Mouse (Mus musculus) layer of hippocampus, adult 9-11 months (tissue): Measurements from ENCODE around the gene Keap1.
A peak's percentile ranks its signal among the peaks of the same experiment; 100 is the strongest.
"Not testable (repeated sequence)": the region's sequence is repeated elsewhere in the genome, so short reads cannot be mapped to it uniquely, and the experiment has no call there.

ENCODE experiments used
- DNase-seq: peaks from one replicate; pipeline ENCODE4 v3.0.0; 2022

Keap1 gene

DNA sequence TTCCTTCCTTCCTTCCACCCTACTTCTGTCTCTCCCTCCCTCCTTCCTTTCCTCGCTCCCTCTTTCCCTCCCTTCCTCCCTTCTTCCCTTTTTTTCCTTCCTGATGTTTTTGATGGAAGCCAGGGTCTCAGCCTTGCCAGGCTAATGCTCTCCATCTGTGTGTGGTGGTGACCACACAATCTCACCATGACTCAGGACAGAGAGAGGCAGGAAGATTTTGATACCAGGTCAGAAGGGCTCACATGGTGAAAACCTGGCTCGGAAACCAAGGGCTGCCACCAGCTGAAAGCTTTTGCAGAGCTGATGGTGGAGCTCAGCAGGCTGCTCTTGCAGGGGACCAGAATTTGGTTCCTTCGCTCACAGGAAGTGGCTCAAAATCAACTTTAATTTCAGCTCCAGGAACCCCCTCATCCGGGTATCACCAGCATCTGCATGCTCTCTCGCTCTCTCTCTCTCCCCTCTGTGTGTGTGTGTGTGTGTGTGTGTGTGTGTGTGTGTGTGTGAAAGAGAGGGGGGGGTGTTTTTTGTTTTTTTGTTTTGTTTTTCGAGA lies 21.4 kb upstream of the Keap1 start:
- no peak for DNase-seq

DNA sequence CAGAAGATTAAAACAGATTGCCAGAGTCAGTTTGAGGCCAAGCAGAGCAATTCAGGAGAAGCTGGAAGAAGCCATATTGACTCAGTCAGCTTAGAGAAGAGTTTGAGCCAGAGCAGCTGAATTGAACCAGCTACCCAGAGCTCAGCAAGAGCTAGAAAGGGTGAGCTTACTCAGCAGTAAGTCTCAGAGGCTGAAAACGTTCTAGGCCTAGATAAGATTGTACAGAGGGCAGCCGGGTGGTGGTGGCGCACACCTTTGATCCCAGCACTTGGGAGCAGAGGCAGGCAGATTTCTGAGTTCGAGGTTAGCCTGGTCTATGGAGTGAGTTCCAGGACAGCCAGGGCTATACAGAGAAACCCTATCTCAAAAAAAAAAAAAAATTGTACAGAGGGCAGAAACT lies 17.2 kb upstream of the Keap1 start:
- DNase-seq, result not testable (repeated sequence)

DNA sequence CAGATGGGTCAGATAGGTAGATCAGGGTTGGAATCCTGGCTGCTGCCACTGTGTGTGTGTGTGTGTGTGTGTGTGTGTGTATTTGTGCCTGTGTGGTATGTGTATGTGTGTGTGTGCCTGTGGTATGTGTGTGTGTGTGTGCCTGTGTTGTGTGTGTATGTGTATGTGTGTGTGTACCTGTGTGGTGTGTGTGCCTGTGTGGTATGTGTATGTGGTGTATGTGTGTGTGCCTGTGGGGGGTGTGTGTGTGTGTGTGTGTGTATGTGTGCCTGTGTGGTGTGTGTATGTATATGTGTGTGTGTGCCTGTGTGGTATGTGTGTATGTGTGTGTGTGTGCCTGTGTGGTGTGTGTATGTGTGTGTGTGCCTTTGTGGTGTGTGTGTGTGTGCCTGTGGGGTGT lies 15.5 kb upstream of the Keap1 start:
- DNase-seq, result no peak

DNA sequence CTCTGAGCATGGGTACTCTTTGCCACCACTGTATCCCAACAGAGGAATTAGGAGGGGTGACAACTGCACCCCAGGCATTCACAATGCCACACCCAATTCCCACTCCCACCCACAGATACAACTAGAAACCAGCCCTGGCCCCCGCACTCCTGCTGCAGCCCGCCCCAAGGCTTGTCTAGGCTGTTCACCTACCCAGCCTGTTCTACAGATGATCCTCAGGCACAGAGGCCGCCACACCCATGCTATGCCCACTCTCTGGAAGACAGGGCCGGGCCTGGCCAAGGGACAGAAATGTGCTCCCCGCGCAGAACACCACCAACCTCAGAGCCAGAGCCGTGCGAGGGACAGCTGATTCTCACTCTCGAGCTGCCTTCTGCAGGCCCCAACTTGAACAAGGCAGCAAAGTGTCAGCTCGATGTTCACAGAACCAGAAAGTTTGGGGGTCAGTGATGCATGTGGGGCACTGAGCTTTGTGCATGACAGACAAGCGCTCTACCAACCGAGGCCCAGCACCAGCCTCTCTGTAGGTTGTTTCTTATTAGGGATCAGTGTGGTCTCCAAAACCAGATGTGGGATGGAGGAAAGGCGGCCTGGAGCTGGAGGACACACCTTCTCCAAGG lies 12.1 kb upstream of the Keap1 start:
- no peak for DNase-seq

DNA sequence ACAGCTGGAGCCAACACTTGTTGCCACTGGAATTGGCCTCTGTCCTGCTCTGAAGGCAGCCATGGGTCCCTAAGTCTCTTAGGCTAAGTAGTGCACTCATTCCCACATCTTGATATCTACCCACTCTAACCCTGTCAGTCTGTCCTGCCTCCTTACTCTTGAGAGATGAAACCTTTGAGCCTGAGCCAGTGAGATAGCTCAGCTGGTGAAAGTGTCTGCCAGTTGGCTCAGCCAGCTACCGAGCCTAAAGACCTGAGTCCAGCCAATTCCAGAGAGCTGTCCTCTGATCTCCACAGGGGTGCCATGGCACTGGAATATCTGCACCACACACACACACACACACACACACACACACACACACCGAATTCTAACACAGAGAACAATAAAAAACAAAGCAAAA lies 11.3 kb upstream of the Keap1 start:
- DNase-seq, result no peak

- no peak for DNase-seq
Measured at GRCm38 (mm10) chr9:21249629-21250508, 10.7 kb upstream of the Keap1 start.

DNA sequence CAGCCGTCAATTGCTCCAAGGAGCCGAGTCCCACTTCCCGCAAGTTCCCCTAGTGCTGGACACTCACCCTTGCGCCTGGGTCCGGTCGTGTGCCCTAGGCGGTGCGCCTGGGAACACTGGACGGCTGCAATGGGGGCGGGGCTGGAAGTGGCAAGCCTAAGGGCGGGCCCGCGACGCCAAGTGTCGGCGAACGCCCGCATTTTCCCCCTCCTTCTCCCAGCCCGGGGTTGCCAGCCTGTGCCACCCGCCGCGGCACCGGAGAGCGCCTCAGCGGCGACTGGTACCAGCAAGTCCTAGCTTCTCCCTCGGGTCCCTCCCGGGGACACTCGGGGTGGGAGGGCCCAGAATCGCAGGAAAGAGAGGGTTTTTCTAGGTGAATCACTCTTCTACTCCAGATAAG lies 9.2 kb upstream of the Keap1 start, which contains the start of gene S1pr5:
TSS of gene S1pr5 (minus strand) at position 118 of the 400 bp plus-strand sequence.
- peak; percentile 83 for DNase-seq

DNA sequence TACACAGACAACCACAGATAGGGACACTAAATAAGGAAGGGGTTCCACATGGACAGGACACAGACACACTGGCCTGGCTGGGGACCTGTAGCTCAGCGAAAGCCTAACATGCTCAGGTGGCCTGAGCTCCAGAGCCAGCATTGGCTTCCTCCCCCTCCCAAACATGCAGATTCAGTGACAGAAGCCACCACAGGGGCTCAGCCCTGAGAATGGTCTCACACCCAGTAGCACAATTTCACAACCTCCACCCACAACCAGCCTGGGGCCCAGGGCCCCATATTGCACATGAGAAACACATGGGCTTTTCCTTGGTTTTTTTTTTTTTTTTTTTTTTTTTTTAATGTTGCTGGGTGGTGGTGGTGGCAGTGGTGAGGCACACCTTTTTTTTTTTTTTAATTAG lies 7.2 kb upstream of the Keap1 start:
- DNase-seq, result no peak

GRCm38 (mm10) chr9:21245113-21245487 lies 5.9 kb upstream of the Keap1 start:
- DNase-seq, result no peak

GRCm38 (mm10) chr9:21244428-21245112 lies 5.4 kb upstream of the Keap1 start:
- DNase-seq, result no peak

DNA sequence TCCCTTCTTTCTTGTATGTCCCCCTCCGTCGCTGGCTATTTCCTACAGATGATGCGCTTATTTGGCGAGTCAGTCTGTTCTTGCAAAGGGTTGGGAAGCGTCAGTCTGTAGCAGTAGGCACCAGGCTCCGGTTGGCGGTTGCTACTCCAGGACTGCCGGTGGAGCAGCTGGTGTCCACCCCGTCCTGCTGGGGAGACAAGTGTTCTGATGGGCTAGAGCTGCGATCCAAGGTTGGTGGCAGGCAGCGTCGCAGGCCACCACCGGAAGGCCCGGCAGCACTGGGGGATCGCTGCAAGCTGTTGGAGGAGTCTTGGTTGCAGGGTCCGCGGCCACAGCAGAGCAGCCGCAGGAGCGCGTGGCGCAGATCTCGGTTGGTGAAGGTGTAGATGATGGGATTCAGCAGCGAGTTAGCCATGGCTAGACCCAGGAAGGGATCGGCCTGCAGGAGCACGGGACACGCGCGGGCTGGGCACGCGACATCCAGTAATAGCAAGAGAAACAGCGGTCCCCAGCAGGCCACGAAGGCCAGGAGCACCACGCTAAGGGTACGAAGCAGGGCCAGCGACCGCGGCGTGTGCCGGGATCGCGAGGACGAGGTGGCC lies 4.8 kb upstream of the Keap1 start:
- no peak for DNase-seq

- DNase-seq, result peak; percentile 76
Measured at GRCm38 (mm10) chr9:21241343-21241742, 2.2 kb upstream of the Keap1 start.

DNA sequence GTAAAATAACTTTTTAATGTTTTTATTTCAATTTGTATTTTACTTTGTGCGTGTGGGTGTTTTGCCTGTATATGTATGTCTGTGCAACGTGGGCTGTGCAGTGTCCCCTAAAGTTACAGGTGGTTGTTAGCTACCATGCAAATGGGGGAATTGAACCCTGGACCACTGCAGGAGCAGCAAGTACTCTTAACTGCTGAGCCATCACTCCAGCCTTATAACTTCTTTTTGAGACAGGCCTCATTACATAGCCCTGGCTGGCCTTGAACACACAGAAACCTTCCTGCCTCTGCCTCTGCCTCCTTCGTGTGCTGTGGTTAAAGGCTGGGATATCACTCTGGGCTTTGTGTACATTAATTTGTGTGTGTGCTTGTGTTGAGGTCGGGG lies 296 bp upstream of the Keap1 start:
- no peak for DNase-seq

DNA sequence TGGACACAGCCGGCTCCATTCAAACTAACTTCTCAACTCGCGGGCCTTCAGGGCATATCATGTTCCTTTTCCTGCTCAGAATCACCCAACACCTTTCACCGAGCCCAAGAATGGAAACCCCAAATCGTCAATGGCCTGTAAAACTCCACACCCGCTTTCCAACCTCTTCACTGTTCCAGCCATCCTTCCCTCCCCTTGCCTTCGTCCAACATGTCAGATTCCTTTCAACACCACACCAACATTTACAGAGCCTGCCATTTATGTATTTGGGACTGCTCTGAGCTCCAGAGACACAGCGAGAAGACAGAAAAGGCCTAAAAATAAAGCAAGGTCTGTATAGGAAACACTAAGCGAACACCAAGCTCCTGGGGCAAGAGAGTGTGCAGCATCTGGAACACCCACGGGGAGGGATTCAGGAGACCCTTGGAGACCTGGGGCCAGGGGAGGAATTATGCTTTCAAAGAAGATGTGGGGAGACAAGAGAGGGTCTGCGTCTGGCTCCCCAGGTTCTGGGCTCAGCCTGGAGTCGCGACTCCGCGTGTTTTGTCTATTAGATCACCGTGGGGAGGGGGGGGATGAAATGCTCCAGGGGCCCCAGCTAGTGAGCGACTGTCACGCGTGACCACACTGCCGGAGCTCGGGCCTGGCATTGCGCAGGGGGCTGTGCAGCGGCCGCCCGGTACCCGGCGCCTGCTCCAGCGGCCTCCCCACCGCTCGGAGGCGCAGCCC lies 993 bp downstream of the Keap1 start:
- no peak for DNase-seq

- DNase-seq, result no peak
Measured at GRCm38 (mm10) chr9:21237368-21238003, 1.7 kb downstream of the Keap1 start.

DNA sequence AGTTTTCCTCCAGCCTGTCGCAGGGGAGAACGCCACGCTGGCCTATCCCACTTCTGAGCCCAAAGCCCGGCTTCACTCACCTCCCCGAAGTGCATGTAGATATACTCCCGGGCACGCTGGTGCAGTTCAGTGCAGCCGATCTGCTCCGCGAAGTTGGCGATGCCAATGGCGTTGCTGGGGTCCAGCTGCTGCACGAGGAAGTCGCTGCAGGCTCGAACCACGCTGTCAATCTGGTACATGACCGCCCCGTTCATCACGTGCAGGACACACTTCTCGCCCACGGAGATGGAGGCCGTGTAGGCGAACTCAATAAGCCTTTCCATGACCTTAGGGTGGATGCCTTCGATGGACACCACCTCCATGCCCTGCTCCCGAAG lies 2.2 kb downstream of the Keap1 start:
- no peak for DNase-seq

GRCm38 (mm10) chr9:21235341-21235740 lies 3.8 kb downstream of the Keap1 start:
- no peak for DNase-seq

DNA sequence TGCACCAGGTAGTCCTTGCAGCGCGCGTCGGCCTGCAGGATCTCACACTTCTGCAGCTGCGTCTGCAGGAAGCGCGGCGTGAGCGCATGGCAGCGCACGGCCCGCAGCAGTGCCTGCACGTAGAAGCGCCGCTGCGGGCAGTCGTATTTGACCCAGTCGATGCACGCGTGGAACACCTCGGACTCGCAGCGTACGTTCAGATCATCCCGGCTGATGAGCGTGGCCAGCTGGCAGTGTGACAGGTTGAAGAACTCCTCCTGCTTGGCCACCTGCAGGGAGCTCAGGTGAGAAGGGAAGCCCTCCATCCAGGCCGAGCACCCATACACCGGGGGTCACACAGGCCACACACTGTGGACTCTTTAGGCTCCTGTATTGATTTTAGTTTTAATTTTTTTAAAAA lies 5.4 kb downstream of the Keap1 start:
- DNase-seq, result no peak

DNA sequence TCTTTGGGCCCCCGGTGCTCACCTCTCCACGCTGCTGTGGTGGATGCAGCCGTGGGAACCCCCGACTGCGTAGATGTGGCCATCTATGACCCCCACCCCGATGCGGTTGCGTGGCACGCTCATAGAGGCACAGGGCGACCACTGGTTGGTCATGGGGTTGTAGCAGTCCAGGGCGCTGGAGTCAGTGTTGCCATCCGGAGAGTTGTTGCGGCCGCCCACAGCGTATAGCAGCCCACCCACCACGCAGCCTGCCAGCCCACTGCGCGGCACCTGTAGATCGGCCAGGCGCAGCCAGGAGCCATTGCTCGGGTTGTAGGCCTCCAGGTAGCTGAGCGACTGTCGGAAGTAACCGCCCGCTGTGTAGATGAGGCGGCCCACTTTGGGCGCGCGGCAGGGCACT lies 5.8 kb downstream of the Keap1 start:
- no peak for DNase-seq

GRCm38 (mm10) chr9:21232867-21233266 lies 6.3 kb downstream of the Keap1 start:
- no peak for DNase-seq

DNA sequence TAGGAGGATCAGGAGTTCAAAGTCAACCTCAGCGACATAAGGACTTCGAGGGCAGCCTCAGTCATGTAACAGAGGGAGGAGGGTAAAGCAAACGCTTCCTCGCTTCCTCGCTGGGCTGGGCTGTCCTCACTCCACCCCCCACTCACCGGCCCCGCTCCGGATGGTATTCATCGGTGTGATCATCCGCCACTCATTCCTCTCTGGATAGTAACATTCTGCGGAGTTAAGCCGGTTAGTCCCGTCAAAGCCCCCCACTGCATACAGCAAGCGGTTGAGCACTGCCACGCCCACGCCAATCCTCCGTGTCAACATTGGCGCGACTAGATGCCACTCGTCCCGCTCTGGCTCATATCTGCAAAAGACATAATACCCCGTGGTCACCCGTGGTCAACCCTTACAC lies 7.6 kb downstream of the Keap1 start:
- no peak for DNase-seq

DNA sequence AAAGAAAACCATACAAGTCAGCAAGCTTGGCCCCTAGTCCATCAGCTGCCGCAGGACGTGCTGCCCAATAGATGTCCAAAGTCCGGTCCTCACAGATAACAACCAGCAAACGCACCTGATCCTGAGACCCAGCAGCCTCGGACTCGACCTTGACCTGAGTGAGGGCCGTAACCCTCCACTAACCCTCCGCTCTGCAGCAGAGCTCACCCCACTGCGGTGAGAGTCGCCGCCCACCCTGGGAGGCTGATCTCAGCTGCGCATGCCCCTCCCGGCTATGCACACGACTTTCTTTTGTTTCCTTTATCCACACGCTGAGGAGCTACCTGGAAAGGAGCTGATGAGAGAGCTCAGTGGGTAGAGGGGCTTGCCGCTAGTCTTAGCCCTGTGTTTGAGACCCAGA lies 11.8 kb downstream of the Keap1 start:
- DNase-seq, result no peak
